Comparison of ENCODE assay signal across 8 mouse cellular contexts in the genomic region with DNA sequence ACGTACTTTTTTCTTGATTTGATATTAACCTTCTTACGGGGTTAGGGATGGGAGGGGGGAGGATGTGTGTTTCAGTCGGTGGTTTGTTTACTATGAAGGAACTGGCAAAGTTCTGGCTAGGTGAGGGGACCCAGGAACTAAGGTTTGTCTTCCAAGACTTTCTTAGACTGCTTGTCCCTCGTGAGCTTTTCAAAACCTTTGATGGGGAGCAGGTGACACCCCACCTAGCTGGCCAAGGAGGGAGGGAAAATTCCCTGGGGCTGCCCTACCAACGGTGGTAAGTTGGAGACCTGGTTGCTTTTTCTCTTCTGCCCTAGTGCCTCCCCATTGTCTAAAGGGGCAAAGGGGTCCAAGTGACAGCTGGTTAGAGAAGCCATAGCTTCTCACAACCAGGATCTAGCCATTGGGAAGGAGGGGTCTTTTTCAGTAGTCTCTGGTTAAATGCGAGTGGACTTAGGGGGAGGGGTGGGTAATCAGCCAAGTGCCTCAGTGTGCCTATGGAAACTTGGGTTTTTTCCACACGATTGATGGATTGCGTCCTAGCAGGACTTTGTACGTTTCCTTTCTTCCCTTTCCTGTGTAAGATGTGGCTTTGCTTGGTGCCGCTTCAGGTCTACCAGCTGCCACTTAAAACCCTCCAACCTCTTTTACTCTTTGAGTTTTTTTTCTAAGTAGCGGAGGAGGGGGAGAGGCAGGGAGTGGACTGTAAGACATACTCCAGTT. TPM values are rescaled to one million over a fixed set of nuclear protein-coding genes. Genes with fewer than 3 reads are reported as not detected.
DNase-seq lines count a peak whose midpoint lies in the region; ATAC-seq and TF ChIP-seq lines count a peak whose summit lies in the region.

No protein-coding gene starts in this region.

- WGBS in cerebellum, adult 2 months = 1% methylated on average over 11 of the region's 11 CpGs
- WGBS in limb, embryonic 11.5 days = 16% methylated on average over 11 of the region's 11 CpGs

- intact Hi-C loops in gastrocnemius, postnatal 36 days (cut with DNase I) = loop anchor here (2.0 kb wide), 1 partner anchor 43 kb away; no protein-coding TSS in a partner anchor

- H3K9me3 ChIP-seq in limb, embryonic 11.5 days (ENCODE audit: control insufficient read depth, low read length) = no peaks in the 10 kb centered on the region

- TF ChIP-seq POLR2A in cerebellum, adult 2 months (IDR thresholded peaks at IDR 0.05; ENCODE audit: borderline replicate concordance, insufficient read depth, low read length) = no peak
- no peak for TF ChIP-seq POLR2A in embryonic fibroblast, embryonic 13.5 days (IDR thresholded peaks at IDR 0.05; ENCODE audit: low read depth, low read length)

- no peak for ATAC-seq in limb, embryonic 11.5 days (ENCODE audit: insufficient number of reproducible peaks, low FRiP score, low TSS enrichment, low read depth)
- no peak for ATAC-seq in cerebellum, adult (ENCODE audit: insufficient number of reproducible peaks, low FRiP score, low TSS enrichment)

- H3K4me2 ChIP-seq in limb, embryonic 11.5 days (ENCODE audit: low read depth, severe bottlenecking) = peak overlapping the region; percentile 99

- no peak for DNase-seq in cerebellum, adult 2 months
- DNase-seq in cerebellum, postnatal 36 days = no peak
- peak; percentile 45 for DNase-seq in 3134 (ENCODE audit: extremely low read depth, insufficient read length, low spot score)
- peak; percentile 55 for DNase-seq in limb, embryonic 11.5 days (ENCODE audit: low spot score)
- peak; percentile 50 for DNase-seq in retina, postnatal 1 day
- DNase-seq in gastrocnemius, postnatal 36 days = no peak

- peak overlapping the region; percentile 31 for H3K9ac ChIP-seq in limb, embryonic 11.5 days (ENCODE audit: low read length)

- TF ChIP-seq CTCF in cerebellum, adult 2 months (IDR thresholded peaks at IDR 0.05; ENCODE audit: borderline replicate concordance, insufficient read depth, low read depth, low read length) = no peak
- TF ChIP-seq CTCF in embryonic fibroblast, embryonic 13.5 days (IDR thresholded peaks at IDR 0.05; ENCODE audit: borderline replicate concordance, insufficient read depth, low read length) = no peak

- peaks cover 6% of the 10 kb centered on the region for H3K4me1 ChIP-seq in cerebellum, adult 2 months (ENCODE audit: control insufficient read depth, insufficient read depth, low read length)
- no peaks in the 10 kb centered on the region for H3K4me1 ChIP-seq in embryonic fibroblast, embryonic 13.5 days (ENCODE audit: control insufficient read depth, insufficient read depth, low read length)
- peaks cover 24% of the 10 kb centered on the region for H3K4me1 ChIP-seq in limb, embryonic 11.5 days (ENCODE audit: control insufficient read depth, insufficient read depth, low read length)

- H3K36me3 ChIP-seq in limb, embryonic 11.5 days (ENCODE audit: control insufficient read depth, insufficient read depth, low read length) = no peaks in the 10 kb centered on the region

- peak overlapping the region; percentile 70 for H3K4me3 ChIP-seq in cerebellum, adult 2 months (replicated peaks; ENCODE audit: insufficient read depth, low read depth, low read length)
- H3K4me3 ChIP-seq in embryonic fibroblast, embryonic 13.5 days (ENCODE audit: insufficient read depth, low read length) = peak overlapping the region; percentile 54
- H3K4me3 ChIP-seq in limb, embryonic 11.5 days (ENCODE audit: low read depth, low read length) = peak overlapping the region; percentile 82

- no peaks in the 10 kb centered on the region for H3K27me3 ChIP-seq in cerebellum, adult 2 months (ENCODE audit: control insufficient read depth, insufficient read depth, low read length)
- no peaks in the 10 kb centered on the region for H3K27me3 ChIP-seq in limb, embryonic 11.5 days (ENCODE audit: control insufficient read depth, insufficient read depth, low read length)

- peak overlapping the region; percentile 64; the same call in 1 of the 2 replicates for H3K27ac ChIP-seq in cerebellum, adult 2 months (ENCODE audit: insufficient read depth, low read length)
- H3K27ac ChIP-seq in embryonic fibroblast, embryonic 13.5 days (ENCODE audit: insufficient read depth, low read length) = no peak overlapping the region
- H3K27ac ChIP-seq in limb, embryonic 11.5 days (replicated peaks; ENCODE audit: low read depth, low read length) = peak overlapping the region; percentile 32; the same call in 1 of the 2 replicates

RNA-seq across cellular contexts. Expression of a gene that starts 1.4 kb away (rescaled TPM):
- polyA plus RNA-seq in cerebellum, adult 2 months (2012; rRNA removed) = 197 and 242 TPM in 2 replicates
- polyA plus RNA-seq in embryonic fibroblast, embryonic 13.5 days (2011; ENCODE audit: insufficient read length, low read depth, missing spikeins) = 107 and 206 TPM in 2 replicates
- 271 and 369 TPM in 2 replicates for polyA plus RNA-seq in limb, embryonic 11.5 days (2014; fragmentation: Nextera tagmentation; extraction: Ambion mirVana)
- total RNA-seq in gastrocnemius, postnatal 36 days (2021) = 10 to 100 TPM; 71.1 to 87.4 TPM

RNA-seq across cellular contexts. Expression of a gene that starts 12.0 kb away (rescaled TPM):
- polyA plus RNA-seq in cerebellum, adult 2 months (2012; rRNA removed) = 0.11 and 0.26 TPM in 2 replicates
- not detected in 2 replicates for polyA plus RNA-seq in embryonic fibroblast, embryonic 13.5 days (2011; ENCODE audit: insufficient read length, low read depth, missing spikeins)
- not detected in 2 replicates for polyA plus RNA-seq in limb, embryonic 11.5 days (2014; fragmentation: Nextera tagmentation; extraction: Ambion mirVana)
- not detected for total RNA-seq in gastrocnemius, postnatal 36 days (2021)

RNA-seq across cellular contexts. Expression of a gene that starts 33.0 kb away (rescaled TPM):
- polyA plus RNA-seq in cerebellum, adult 2 months (2012; rRNA removed) = 40.7 and 42.8 TPM in 2 replicates
- 10.4 and 13.8 TPM in 2 replicates for polyA plus RNA-seq in embryonic fibroblast, embryonic 13.5 days (2011; ENCODE audit: insufficient read length, low read depth, missing spikeins)
- polyA plus RNA-seq in limb, embryonic 11.5 days (2014; fragmentation: Nextera tagmentation; extraction: Ambion mirVana) = 56.7 and 63.2 TPM in 2 replicates
- total RNA-seq in gastrocnemius, postnatal 36 days (2021) = 1 to 10 TPM; 2.7 to 4.3 TPM

RNA-seq across cellular contexts. Expression of a gene that starts 45.3 kb away (rescaled TPM):
- polyA plus RNA-seq in cerebellum, adult 2 months (2012; rRNA removed) = 88.1 and 93.0 TPM in 2 replicates
- polyA plus RNA-seq in embryonic fibroblast, embryonic 13.5 days (2011; ENCODE audit: insufficient read length, low read depth, missing spikeins) = 247 and 268 TPM in 2 replicates
- 275 and 280 TPM in 2 replicates for polyA plus RNA-seq in limb, embryonic 11.5 days (2014; fragmentation: Nextera tagmentation; extraction: Ambion mirVana)
- total RNA-seq in gastrocnemius, postnatal 36 days (2021) = 10 to 100 TPM; 46.6 to 52.6 TPM

Comparison
In these comparisons a context has a peak if more than half of its experiments do, and no peak if none do; other contexts are left out.
1. DNase-seq: peak in 3134 (single experiment), limb, embryonic 11.5 days (single experiment) and retina, postnatal 1 day (single experiment); none in cerebellum, adult 2 months (0 of 2), cerebellum, postnatal 36 days (0 of 2) and gastrocnemius, postnatal 36 days (0 of 2).
2. Peak in every context shown above with its lines, with median percentiles within 50 percentile points of each other: H3K4me3 ChIP-seq.